Mouse (Mus musculus) liver, adult 2 months (tissue): ENCODE results near the gene Sox12. TPM values are rescaled to one million over a fixed set of nuclear protein-coding genes. Genes with fewer than 3 reads are reported as not detected.
"Not testable (repeated sequence)": the region's sequence is repeated elsewhere in the genome, so short reads cannot be mapped to it uniquely, and the experiment has no call there.

Source experiments
- DNase-seq: peaks from one replicate; pipeline ENCODE4 v3.0.0-alpha.2; 2011; ENCODE audit warnings: low read depth, low spot score; ENCODE audit errors: extremely low read depth
- H3K27ac ChIP-seq: fragments of 200-500 bp; replicated peaks from 2 replicates; pipeline ENCODE4 v1.5.1; 2012; ENCODE audit warnings: low read depth, mild to moderate bottlenecking, control low read depth, inconsistent platforms, low read length; ENCODE audit not compliant: insufficient read depth
- H3K27me3 ChIP-seq: fragments of 200-500 bp; 2 replicates; pipeline ENCODE4 v1.6.1; 2012; ENCODE audit warnings: mild to moderate bottlenecking, moderate library complexity, low read length, inconsistent platforms; ENCODE audit not compliant: control insufficient read depth, insufficient read depth
- H3K36me3 ChIP-seq: fragments of 200-500 bp; 2 replicates; pipeline ENCODE4 v1.6.1; 2012; ENCODE audit warnings: low read length, inconsistent platforms; ENCODE audit not compliant: control insufficient read depth, insufficient read depth
- H3K4me1 ChIP-seq: fragments of 200-500 bp; 2 replicates; pipeline ENCODE4 v1.6.1; 2011; ENCODE audit warnings: low read length; ENCODE audit not compliant: control insufficient read depth, insufficient read depth
- H3K4me3 ChIP-seq: fragments of 200-500 bp; 2 replicates; pipeline ENCODE4 v1.5.1; 2011; ENCODE audit warnings: low read depth, mild to moderate bottlenecking, control low read depth, low read length, moderate library complexity; ENCODE audit not compliant: insufficient read depth
- H3K79me2 ChIP-seq: fragments of 200-500 bp; 2 replicates; pipeline ENCODE4 v1.6.1; 2012; ENCODE audit warnings: inconsistent platforms, mild to moderate bottlenecking, low read length, moderate library complexity; ENCODE audit not compliant: control insufficient read depth, insufficient read depth
- H3K9ac ChIP-seq: fragments of 200-500 bp; 2 replicates; pipeline ENCODE4 v1.6.1; 2012; ENCODE audit warnings: low read depth, mild to moderate bottlenecking, control low read depth, inconsistent platforms, low read length
- CTCF ChIP-seq: fragments of 200-500 bp; IDR thresholded peaks from 2 replicates; pipeline ENCODE4 v1.5.1; 2011; ENCODE audit warnings: low read depth, low read length, control low read depth
- POLR2A ChIP-seq: fragments of 200-500 bp; IDR thresholded peaks from 2 replicates; pipeline ENCODE4 v1.6.1; 2011; ENCODE audit warnings: low read length, control low read depth; ENCODE audit not compliant: insufficient read depth; ENCODE audit errors: extremely low read depth
- WGBS: fragments of 180-500 bp; shearing (Covaris S2); methylation state at CpG from one replicate; pipeline ENCODE4 v1.1.7; 2018; 5-methylcytosine and 5-hydroxymethylcytosine counted together
- polyA plus RNA-seq: library from polyadenylated mRNA; depleted of rRNA; stranded (reverse); fragments of >200 nt; gene quantifications from 2 replicates; pipeline ENCODE4 v1.2.3, GENCODE M21; 2012
- total RNA-seq: library from RNA; depleted of rRNA; stranded (reverse); fragments of >200 nt; gene quantifications from 2 replicates; pipeline ENCODE4 v1.2.3, GENCODE M21; 2014

Gene Sox12
- total and polyA plus RNA-seq, 2 experiments = 0.18 to 1.7 TPM

DNA sequence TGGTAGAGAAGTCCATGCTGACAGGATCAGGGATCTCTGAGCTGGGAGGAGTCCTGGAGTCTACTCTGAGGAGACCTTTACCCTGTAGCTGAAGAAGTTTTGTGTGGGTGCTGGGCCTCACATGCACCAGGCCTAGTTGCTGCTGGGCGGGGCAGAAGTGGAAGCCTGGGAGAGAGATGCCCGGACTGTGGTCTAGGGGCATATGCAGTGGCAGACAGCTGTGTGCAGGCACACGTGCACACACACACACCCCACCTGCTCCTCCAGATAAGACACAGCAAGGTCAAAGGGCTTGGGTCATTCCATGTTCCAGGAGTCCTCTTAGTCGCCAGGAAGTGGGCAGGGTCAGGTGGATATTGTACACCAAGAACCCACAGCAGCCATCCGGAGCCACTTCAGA is 38.2 kb downstream of the Sox12 start:
- H3K27ac ChIP-seq = peak overlapping the region; percentile 53
- WGBS = 21% methylated on average over 5 of the region's 5 CpGs
- H3K27me3 ChIP-seq = no peaks in the 10 kb centered on the region
- TF ChIP-seq CTCF = no peak
- no peak for TF ChIP-seq POLR2A
- H3K79me2 ChIP-seq = no peaks in the 10 kb centered on the region
- H3K36me3 ChIP-seq = no peaks in the 10 kb centered on the region
- peak; percentile 85 for DNase-seq
- peaks cover 25% of the 10 kb centered on the region for H3K4me1 ChIP-seq
- no peak overlapping the region for H3K4me3 ChIP-seq
- H3K9ac ChIP-seq = no peak overlapping the region

DNA sequence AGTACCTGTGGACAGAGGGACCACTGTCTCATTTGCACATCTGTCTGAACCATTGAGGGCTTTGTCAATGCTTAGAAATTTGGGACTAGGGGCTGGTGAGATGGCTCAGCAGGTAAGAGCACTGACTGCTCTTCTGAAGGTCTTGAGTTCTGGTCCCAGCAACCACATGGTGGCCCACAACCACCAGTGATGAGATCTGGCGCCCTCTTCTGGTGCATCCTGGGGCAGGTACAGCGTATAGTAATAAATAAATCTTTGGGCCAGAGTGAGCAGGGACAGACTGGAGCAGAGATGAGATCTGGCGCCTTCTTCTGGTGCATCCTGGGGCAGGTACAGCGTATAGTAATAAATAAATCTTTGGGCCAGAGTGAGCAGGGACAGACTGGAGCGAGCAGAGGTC is 38.9 kb downstream of the Sox12 start:
- not testable (repeated sequence) for DNase-seq, H3K4me3 ChIP-seq, H3K9ac ChIP-seq, H3K27me3 ChIP-seq, H3K79me2 ChIP-seq, H3K27ac ChIP-seq, H3K36me3 ChIP-seq
- 87% methylated on average over 5 of the region's 5 CpGs for WGBS
- peaks cover 24% of the 10 kb centered on the region for H3K4me1 ChIP-seq
- TF ChIP-seq CTCF = peak; percentile 41

DNA sequence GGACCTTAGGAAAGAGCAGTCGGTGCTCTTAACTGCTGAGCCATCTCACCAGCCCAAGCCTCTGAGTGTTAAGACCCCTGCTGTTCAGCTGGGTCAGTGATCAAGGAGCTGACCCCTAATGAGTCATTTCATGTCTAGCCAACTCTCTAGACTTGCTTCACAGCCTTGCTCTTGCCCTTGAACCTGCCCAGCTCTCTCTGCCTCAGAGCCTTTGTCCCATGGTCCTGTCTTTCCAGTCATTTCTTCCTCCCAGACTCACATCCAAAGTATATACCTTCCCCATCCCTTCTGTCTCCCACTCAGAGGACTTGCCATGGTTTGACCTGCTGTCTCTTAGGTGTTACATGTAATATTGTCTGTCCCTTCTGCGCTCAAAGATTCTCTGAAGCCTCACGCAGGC is 40.6 kb downstream of the Sox12 start:
- H3K9ac ChIP-seq = no peak overlapping the region
- no peaks in the 10 kb centered on the region for H3K79me2 ChIP-seq
- no peaks in the 10 kb centered on the region for H3K36me3 ChIP-seq
- 92% methylated on average over 3 of the region's 3 CpGs for WGBS
- H3K4me3 ChIP-seq = no peak overlapping the region
- H3K27ac ChIP-seq = no peak overlapping the region
- H3K4me1 ChIP-seq = peaks cover 17% of the 10 kb centered on the region
- DNase-seq = no peak
- no peaks in the 10 kb centered on the region for H3K27me3 ChIP-seq
- TF ChIP-seq POLR2A (no peak), CTCF (no peak)

DNA sequence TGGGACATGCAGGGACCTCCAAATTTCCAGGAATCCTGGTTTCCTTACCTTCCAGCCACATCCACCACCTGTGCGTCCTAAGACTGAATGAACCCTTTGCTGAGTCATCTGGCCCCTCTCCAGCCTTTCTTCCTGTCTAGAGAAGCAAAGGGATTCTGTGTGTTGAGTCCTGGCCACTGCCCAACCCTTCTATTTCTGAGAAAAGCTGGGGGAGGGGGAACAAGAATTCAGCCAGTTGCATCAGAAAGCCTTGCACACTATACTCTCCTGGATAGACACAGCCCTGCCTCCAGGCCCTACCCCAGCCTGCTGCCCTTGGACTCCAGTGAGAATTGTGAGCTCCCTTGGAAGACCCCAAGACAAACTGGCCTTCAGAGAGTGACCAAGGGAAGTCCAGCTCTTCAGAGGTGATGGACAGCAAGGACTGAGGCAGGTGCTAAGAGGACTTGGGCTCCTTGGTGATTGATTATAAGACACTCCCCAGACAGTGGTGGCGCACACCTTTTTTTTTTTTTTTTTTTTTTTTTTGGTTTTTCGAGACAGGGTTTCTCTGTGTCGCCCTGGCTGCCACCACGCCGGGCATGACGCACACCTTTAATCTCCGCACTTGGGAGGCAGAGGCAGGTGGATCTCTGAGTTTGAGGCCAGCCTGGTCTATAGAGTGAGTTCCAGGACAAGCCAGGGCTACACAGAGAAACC is 47.9 kb downstream of the Sox12 start:
- H3K79me2 ChIP-seq = no peaks in the 10 kb centered on the region
- no peaks in the 10 kb centered on the region for H3K36me3 ChIP-seq
- DNase-seq = peak; percentile 21
- TF ChIP-seq CTCF (no peak), POLR2A (no peak)
- H3K27me3 ChIP-seq = no peaks in the 10 kb centered on the region
- no peak overlapping the region for H3K9ac ChIP-seq
- WGBS = 85% methylated on average over 8 of the region's 8 CpGs
- H3K4me1 ChIP-seq = peaks cover 10% of the 10 kb centered on the region; the same call in 1 of the 2 replicates
- H3K4me3 ChIP-seq = no peak overlapping the region
- H3K27ac ChIP-seq = no peak overlapping the region

DNA sequence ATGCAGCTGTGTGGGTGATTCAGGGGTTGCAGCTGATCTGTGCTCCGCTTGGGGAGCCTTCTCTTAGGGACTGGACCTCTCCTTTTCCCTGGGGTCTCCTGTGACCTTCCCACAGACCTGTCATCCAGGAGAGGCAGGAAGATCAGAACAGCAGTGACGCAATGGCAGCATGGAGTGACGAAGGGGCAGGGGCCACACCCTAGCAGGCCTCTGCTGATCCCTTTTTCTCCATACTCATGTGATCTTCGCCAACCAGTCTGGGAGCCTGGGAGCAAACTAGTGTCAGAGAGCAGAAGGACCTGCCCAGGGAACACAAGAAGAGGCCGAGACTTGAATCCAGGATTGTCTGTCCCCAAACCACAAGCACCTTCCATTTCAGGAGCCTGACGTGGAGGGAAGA is 48.7 kb downstream of the Sox12 start:
- Histone ChIP-seq H3K9ac (no peak overlapping the region), H3K36me3 (no peaks in the 10 kb centered on the region), H3K79me2 (no peaks in the 10 kb centered on the region), H3K27ac (no peak overlapping the region), H3K4me1 (peaks cover 10% of the 10 kb centered on the region; the same call in 1 of the 2 replicates), H3K27me3 (no peaks in the 10 kb centered on the region), H3K4me3 (no peak overlapping the region)
- no peak for TF ChIP-seq POLR2A
- TF ChIP-seq CTCF = no peak
- no peak for DNase-seq
- 89% methylated on average over 6 of the region's 6 CpGs for WGBS

DNA sequence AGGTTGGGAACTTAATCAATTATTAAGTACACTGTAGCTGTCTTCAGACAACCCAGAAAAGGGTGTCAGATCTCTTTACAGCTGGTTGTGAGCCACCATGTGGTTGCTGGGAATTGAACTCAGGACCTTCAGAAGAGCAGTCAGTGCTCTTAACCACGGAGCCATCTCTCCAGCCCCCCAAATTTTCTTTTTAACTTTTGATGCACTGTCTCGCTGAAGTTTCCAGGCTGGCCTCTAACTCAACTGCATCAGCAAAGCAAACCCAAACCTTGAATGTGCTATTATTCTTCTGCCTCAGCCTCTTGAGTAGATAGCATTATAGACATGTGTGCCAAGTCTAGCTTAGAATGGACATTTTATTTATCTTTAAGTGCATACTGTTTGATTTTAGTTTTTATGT is 50.1 kb downstream of the Sox12 start:
- Histone ChIP-seq H3K36me3 (no peaks in the 10 kb centered on the region), H3K27ac (no peak overlapping the region), H3K4me3 (no peak overlapping the region), H3K9ac (no peak overlapping the region), H3K27me3 (no peaks in the 10 kb centered on the region), H3K4me1 (peaks cover 12% of the 10 kb centered on the region; the same call in 1 of the 2 replicates), H3K79me2 (no peaks in the 10 kb centered on the region)
- WGBS = 89% methylated on average over 2 of the region's 2 CpGs
- DNase-seq = no peak
- no peak for TF ChIP-seq POLR2A
- TF ChIP-seq CTCF = no peak
